Mouse (Mus musculus): ENCODE results near the gene Mpp4.

Gene Mpp4

DNA sequence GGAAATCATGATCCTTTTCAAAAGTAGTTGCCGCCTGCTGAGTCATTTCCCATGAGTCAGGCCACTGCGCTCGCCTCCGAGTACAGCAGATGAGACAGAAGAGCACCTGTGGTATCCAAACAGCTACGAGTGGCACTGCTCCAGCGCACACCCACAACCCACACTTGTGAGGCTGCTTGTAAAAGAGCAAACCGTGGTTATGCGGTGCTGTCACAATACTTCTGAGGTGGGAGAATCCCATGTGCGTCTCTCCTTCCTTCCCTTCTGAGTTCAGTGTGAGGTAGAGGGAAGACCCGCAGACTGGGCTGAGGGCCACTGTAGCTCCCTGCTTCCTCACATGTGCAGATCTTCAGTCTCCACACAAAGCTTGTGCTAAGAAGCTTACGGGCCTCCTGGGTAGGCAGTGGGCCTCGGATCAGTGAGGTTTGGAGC is at the start of gene Mpp4:
TSS of gene Mpp4 (minus strand) at position 360 of the 432 bp plus-strand sequence.
- POLR2A ChIA-PET, result interaction anchor here in 2 of 4 experiments (0.8 to 2.5 kb wide), 6 partner anchors 12 to 451 kb away, joined by 3 to 6 read pairs (median 4); partner anchors contain the start of gene Als2 (in 2 of the 2)

GRCm38 (mm10) chr1:59212951-59213350 is 49.8 kb upstream of the Mpp4 start:
- ChIA-PET CTCF (no interaction called here), POLR2A (interaction anchor here in 3 of 4 experiments (0.5 to 3.0 kb wide), 5 partner anchors 9 to 24 kb away, joined by 3 to 15 read pairs (median 5); partner anchors contain the start of gene Als2 (in 1 of the 3))

More for the DNA sequence above, at the start of gene Mpp4:
- CTCF ChIA-PET, result interaction anchor here in 1 of 4 experiments (0.6 kb wide), 1 partner anchor 200 kb away, joined by 3 read pairs; no protein-coding TSS in a partner anchor

- CTCF ChIA-PET, result interaction anchor here in 1 of 4 experiments (1.0 kb wide), 1 partner anchor 8 kb away, joined by 4 read pairs; no protein-coding TSS in a partner anchor
- POLR2A ChIA-PET, result interaction anchor here in 2 of 4 experiments (0.9 to 3.0 kb wide), 4 partner anchors 8 to 25 kb away, joined by 3 to 15 read pairs (median 6); partner anchors contain the start of gene Als2 (in 2 of the 2)
Measured at GRCm38 (mm10) chr1:59212076-59212779, 49.0 kb upstream of the Mpp4 start.

DNA sequence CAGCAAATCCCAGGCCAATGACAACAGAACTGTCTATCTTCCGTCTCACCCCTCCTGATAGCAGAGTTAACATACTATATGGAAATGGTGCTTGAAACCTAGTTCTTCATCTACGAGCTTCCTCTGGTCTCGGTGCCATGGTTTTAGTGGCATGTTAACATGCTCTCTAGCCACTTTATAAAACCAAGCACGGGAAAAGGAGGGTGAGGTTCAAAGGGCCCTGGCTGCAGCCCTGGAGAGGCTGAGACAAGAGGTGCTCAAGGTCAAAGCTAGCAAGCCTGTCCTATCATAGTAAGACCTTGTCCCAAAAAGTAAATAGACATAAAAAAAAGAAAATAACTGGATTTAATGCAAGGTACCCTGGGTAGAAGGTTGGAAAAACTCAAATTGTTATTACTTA is 48.5 kb upstream of the Mpp4 start:
- POLR2A ChIA-PET, result interaction anchor here in 2 of 4 experiments (0.9 to 3.0 kb wide), 4 partner anchors 8 to 25 kb away, joined by 3 to 15 read pairs (median 6); partner anchors contain the start of gene Als2 (in 2 of the 2)
- CTCF ChIA-PET, result interaction anchor here in 1 of 4 experiments (1.0 kb wide), 1 partner anchor 9 kb away, joined by 4 read pairs; no protein-coding TSS in a partner anchor

GRCm38 (mm10) chr1:59208331-59208730 is 45.1 kb upstream of the Mpp4 start:
- CTCF ChIA-PET, result interaction anchor here in 2 of 4 experiments (0.9 to 1.2 kb wide), 2 partner anchors 10 to 415 kb away, joined by 3 read pairs; no protein-coding TSS in a partner anchor

DNA sequence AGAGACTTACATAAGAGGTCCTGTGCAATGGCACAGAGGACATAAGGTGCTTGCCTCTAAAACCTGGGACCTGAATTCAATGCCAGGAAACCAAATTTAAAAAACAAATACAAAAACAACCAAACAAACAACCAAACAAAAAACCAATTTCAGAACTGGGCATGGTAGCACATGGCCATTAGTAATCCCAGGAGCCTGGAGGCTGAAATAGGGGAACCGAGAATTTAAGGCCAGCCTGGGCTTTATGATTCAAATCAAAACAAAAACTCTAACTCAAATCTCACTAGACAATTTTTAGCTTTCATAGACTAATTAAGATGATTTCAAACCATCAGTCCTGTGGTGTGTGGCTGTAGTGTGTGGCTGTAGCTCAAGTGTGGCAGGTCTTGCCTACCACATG is 41.3 kb upstream of the Mpp4 start:
- POLR2A ChIA-PET, result interaction anchor here in 2 of 4 experiments (0.6 to 1.8 kb wide), 3 partner anchors 8 to 25 kb away, joined by 3 to 6 read pairs (median 3); no protein-coding TSS in a partner anchor
- CTCF ChIA-PET, result no interaction called here

More at GRCm38 (mm10) chr1:59208331-59208730, 45.1 kb upstream of the Mpp4 start:
- POLR2A ChIA-PET, result interaction anchor here in 3 of 4 experiments (0.6 to 2.5 kb wide), 8 partner anchors 9 to 477 kb away, joined by 3 to 11 read pairs (median 3); partner anchors contain the start of genes Als2 (in 2 of the 3) and Nop58 (in 1 of the 3)

GRCm38 (mm10) chr1:59202367-59202766 is 39.2 kb upstream of the Mpp4 start:
- ChIA-PET POLR2A (interaction anchor here in 1 of 4 experiments (0.6 kb wide), 1 partner anchor 22 kb away, joined by 3 read pairs; no protein-coding TSS in a partner anchor), CTCF (no interaction called here)

DNA sequence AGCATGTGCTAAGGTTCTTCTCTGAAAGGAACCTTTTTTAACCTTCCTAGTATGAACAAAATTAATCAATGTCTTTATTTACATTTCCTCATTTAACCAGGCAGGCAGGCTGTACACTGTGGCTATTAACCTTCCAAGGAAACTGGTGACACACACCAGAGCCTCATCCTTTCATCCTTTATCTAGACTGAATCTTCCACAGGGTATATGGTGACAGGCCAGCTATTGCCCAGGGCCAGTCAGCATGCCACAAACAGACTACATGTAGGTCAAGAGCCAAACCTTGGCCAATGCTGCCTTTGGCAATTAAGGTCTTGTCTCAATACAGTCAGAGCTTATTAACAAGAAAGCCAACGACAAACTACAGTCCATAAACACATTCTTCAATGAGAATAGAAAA is 38.4 kb upstream of the Mpp4 start:
- ChIA-PET CTCF (no interaction called here), POLR2A (interaction anchor here in 1 of 4 experiments (0.6 kb wide), 1 partner anchor 22 kb away, joined by 3 read pairs; no protein-coding TSS in a partner anchor)

- POLR2A ChIA-PET, result no interaction called here
Measured at GRCm38 (mm10) chr1:59200960-59201359, 37.8 kb upstream of the Mpp4 start.

DNA sequence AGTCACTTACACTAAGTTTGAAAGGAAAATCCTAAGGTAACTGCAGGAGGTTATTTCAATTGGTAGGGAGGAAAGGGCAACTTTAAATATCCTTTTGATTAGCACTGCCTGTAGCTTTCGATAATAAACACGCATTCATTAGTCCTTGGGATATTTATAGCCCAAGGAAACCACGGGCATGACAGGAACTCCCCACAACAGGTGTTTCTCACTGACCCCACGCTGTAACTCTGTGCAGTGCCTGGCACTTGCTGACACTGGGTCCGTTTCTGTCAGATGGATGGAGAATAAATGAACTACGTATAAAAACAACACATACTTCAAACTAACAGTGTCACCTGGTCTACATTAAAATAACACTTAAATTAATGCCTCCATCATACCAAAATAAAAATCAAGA is 31.8 kb upstream of the Mpp4 start:
- POLR2A ChIA-PET, result interaction anchor here in 1 of 4 experiments (0.8 to 1.4 kb wide), 2 partner anchors 10 to 21 kb away, joined by 3 read pairs; no protein-coding TSS in a partner anchor
- CTCF ChIA-PET, result no interaction called here

More at GRCm38 (mm10) chr1:59200960-59201359, 37.8 kb upstream of the Mpp4 start:
- CTCF ChIA-PET, result no interaction called here

- POLR2A ChIA-PET, result interaction anchor here in 2 of 4 experiments (1.0 to 1.6 kb wide), 2 partner anchors 9 to 10 kb away, joined by 3 to 5 read pairs; no protein-coding TSS in a partner anchor
- CTCF ChIA-PET, result no interaction called here
Measured at GRCm38 (mm10) chr1:59187786-59188185, 24.6 kb upstream of the Mpp4 start.

- POLR2A ChIA-PET, result interaction anchor here in 2 of 4 experiments (1.6 to 1.7 kb wide), 2 partner anchors 9 to 22 kb away, joined by 3 read pairs; no protein-coding TSS in a partner anchor
- CTCF ChIA-PET, result no interaction called here
Measured at GRCm38 (mm10) chr1:59186317-59186716, 23.1 kb upstream of the Mpp4 start.

DNA sequence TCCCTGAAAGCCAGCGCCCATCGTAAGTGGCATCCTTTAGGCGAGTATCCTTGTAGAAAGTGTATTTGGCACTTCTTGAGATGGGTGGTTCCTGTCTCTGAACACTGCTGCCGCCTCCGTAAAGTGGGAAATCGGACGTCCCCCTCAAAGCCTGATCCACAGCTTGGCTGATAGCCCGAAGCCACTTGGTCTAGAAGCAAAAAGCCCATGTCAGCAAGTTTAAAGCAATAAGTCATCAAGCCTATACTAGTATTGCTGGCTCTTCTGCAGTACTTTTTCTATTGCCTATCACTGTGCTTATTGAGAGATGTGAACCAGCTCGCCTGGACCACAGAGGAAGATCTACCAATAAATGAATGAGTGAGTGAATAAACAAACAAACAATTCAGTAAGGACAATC is 22.2 kb upstream of the Mpp4 start:
- CTCF ChIA-PET, result no interaction called here

DNA sequence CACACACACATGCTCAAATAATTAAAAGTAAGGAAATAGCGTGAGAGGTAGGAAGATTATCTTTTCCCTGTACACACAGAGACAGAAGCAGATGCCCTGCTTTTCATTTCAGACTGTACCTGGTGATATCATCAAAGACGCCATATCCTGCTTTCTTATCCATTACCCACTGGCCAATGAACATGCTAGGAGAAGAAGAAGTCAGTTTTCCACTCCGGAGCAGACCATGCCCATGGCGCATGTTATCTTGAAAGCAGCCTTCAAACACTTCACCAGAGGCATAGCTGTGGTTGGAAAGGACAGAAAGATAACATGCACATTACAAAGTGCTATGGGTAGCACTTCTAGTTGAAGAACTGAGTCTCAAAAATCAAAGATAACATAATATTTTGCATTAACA is 19.9 kb upstream of the Mpp4 start:
- ChIA-PET CTCF (no interaction called here), POLR2A (interaction anchor here in 2 of 4 experiments (0.9 to 1.5 kb wide), 2 partner anchors 54 to 244 kb away, joined by 3 to 4 read pairs; partner anchors contain the start of gene Als2 (in 1 of the 2))

More for the DNA sequence above, 22.2 kb upstream of the Mpp4 start:
- POLR2A ChIA-PET, result interaction anchor here in 1 of 4 experiments (1.7 kb wide), 1 partner anchor 21 kb away, joined by 3 read pairs; no protein-coding TSS in a partner anchor

GRCm38 (mm10) chr1:59182373-59182772 is 19.2 kb upstream of the Mpp4 start:
- ChIA-PET CTCF (no interaction called here), POLR2A (interaction anchor here in 1 of 4 experiments (1.5 kb wide), 1 partner anchor 55 kb away, joined by 4 read pairs; the partner anchor contains the start of gene Als2)

GRCm38 (mm10) chr1:59180003-59180402 is 16.8 kb upstream of the Mpp4 start:
- ChIA-PET POLR2A (no interaction called here), CTCF (no interaction called here)

- POLR2A ChIA-PET, result interaction anchor here in 2 of 4 experiments (1.2 to 2.6 kb wide), 2 partner anchors 9 to 58 kb away, joined by 3 to 8 read pairs; partner anchors contain the start of gene Als2 (in 1 of the 2)
- CTCF ChIA-PET, result interaction anchor here in 2 of 4 experiments (0.5 to 1.3 kb wide), 2 partner anchors 59 to 206 kb away, joined by 3 to 4 read pairs; no protein-coding TSS in a partner anchor
Measured at GRCm38 (mm10) chr1:59178401-59178800, 15.2 kb upstream of the Mpp4 start.

GRCm38 (mm10) chr1:59174514-59175373 is 11.6 kb upstream of the Mpp4 start:
- ChIA-PET CTCF (interaction anchor here in 1 of 4 experiments (0.6 kb wide), 2 partner anchors 112 to 434 kb away, joined by 3 read pairs; no protein-coding TSS in a partner anchor), POLR2A (interaction anchor here in 1 of 4 experiments (0.7 to 1.2 kb wide), 2 partner anchors 13 to 20 kb away, joined by 3 read pairs; no protein-coding TSS in a partner anchor)

Measured in embryonic stem cell, embryonic (primary cell).